Mouse (Mus musculus) heart, embryonic 15.5 days (tissue): ENCODE data around the gene Rtca. TPM values are rescaled to one million over a fixed set of nuclear protein-coding genes. Genes with fewer than 3 reads are reported as not detected.
A peak's percentile ranks its signal among the peaks of the same experiment; 100 is the strongest.

ENCODE experiments used
- ATAC-seq: fragments of 200-750 bp; cut with Nextera tagmentation; replicated peaks from 2 replicates; pipeline ENCODE4 v1.8.0; 2017; ENCODE audit warnings: low read depth, moderate TSS enrichment; ENCODE audit not compliant: insufficient number of reproducible peaks, insufficient read depth, low FRiP score
- H3K27ac ChIP-seq: fragments of 300-500 bp; sonication (generic); 2 replicates; pipeline ENCODE4 v1.5.1; 2015; ENCODE audit warnings: mild to moderate bottlenecking, inconsistent platforms
- H3K27me3 ChIP-seq: fragments of 300-500 bp; sonication (generic); 2 replicates; pipeline ENCODE4 v1.6.1; 2015; ENCODE audit warnings: inconsistent platforms
- H3K36me3 ChIP-seq: fragments of 300-500 bp; sonication (generic); 2 replicates; pipeline ENCODE4 v1.6.1; 2015; ENCODE audit warnings: mild to moderate bottlenecking, inconsistent platforms
- H3K4me1 ChIP-seq: fragments of 300-500 bp; sonication (generic); replicated peaks from 2 replicates; pipeline ENCODE4 v1.6.1; 2015; ENCODE audit warnings: inconsistent platforms
- H3K4me2 ChIP-seq: fragments of 300-500 bp; sonication (generic); 2 replicates; pipeline ENCODE4 v1.6.1; 2015; ENCODE audit warnings: inconsistent platforms, mild to moderate bottlenecking, moderate library complexity
- H3K4me3 ChIP-seq: fragments of 300-500 bp; sonication (generic); 2 replicates; pipeline ENCODE4 v1.5.1; 2015; ENCODE audit warnings: mild to moderate bottlenecking, inconsistent platforms
- H3K9ac ChIP-seq: fragments of 300-500 bp; sonication (generic); 2 replicates; pipeline ENCODE4 v1.6.1; 2015; ENCODE audit warnings: mild to moderate bottlenecking, inconsistent platforms
- H3K9me3 ChIP-seq: fragments of 300-500 bp; sonication (generic); replicated peaks from 2 replicates; pipeline ENCODE4 v1.6.1; 2016; ENCODE audit warnings: inconsistent platforms
- WGBS: fragments of 180-500 bp; shearing (Covaris S2); methylation state at CpG from one replicate; pipeline ENCODE4 v1.1.7; 2015; ENCODE audit warnings: mixed read lengths; 5-methylcytosine and 5-hydroxymethylcytosine counted together
- polyA plus RNA-seq: library from polyadenylated mRNA; unstranded; fragments of >200 nt; fragmentation: Nextera tagmentation; extraction: Ambion mirVana; gene quantifications from 2 replicates; pipeline ENCODE4 v1.2.1, GENCODE M21; 2015

Rtca gene
- polyA plus RNA-seq, 1 experiment from 2014 or later: 44.1 TPM

DNA sequence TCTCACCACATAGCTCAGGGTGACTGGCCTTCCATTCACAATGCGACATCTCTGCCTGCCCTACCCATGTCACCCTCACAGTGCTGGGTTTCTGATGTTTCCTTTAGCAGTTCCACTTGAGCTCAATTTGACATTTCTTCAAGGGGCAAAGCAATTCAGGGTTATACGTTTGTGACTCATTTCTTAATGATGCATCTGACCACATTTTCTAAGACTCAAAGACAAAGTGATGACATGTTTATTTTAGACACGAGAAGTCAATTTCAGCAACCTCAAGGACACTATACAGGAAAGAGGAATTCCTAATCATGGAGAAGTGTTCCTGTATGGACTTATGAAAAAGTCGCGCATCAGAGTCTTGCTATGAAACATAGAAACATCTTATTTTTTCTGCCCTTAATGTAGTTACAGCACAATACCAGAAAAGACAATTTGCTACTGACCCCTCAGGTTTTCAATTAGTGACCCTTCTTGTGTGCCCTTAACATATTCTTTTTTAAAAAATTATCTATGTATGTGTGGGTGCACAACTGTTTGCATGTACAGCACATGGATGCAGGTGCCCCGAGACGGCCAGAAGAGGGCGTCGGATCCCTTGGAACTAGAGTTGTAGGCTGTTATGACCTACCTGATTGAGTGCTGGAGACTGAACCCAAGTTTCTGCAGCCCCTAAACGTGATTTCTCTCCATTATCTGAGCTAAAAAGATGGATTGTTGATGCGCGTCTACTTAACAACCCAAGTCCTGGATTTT lies 4.3 kb upstream of the Rtca start:
- Histone ChIP-seq H3K9ac (no peak overlapping the region), H3K36me3 (no peaks in the 10 kb centered on the region), H3K4me3 (peak overlapping the region; percentile 81), H3K27ac (peak overlapping the region; percentile 76), H3K4me2 (peak overlapping the region; percentile 67), H3K4me1 (peaks cover 16% of the 10 kb centered on the region), H3K9me3 (no peaks in the 10 kb centered on the region), H3K27me3 (no peaks in the 10 kb centered on the region)
- 35% methylated on average over 12 of the region's 12 CpGs for WGBS
- no peak for ATAC-seq

GRCm38 (mm10) chr3:116495671-116496070 lies 12.3 kb downstream of the Rtca start:
- no peaks in the 10 kb centered on the region for H3K27me3 ChIP-seq
- H3K9me3 ChIP-seq: no peaks in the 10 kb centered on the region
- no peak for ATAC-seq
- H3K4me3 ChIP-seq: no peak overlapping the region
- H3K9ac ChIP-seq: no peak overlapping the region
- H3K36me3 ChIP-seq: peaks cover 67% of the 10 kb centered on the region
- no peaks in the 10 kb centered on the region for H3K4me1 ChIP-seq
- 87% methylated on average over 1 of the region's 1 CpGs for WGBS
- H3K4me2 ChIP-seq: no peak overlapping the region
- H3K27ac ChIP-seq: no peak overlapping the region

DNA sequence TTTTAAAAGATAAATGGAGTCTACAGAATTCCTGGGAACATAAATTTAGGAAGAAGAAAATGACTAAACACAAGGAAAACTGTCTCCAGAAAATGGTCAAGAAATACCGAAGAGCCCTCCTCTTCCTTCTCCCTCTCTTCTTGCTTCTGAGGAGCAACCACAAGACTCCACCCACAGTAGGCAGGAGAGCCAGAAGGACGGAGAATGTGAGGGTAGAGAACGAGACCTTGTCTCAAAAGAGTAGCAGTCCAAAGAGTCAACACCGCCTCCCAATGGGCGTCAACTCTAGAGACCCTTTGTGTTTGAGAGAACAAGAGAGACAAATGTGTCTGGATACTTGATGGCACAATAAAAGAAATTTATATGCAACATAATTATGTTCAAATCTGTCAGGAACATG lies 14.3 kb downstream of the Rtca start:
- H3K4me1 ChIP-seq: no peaks in the 10 kb centered on the region
- no peak overlapping the region for H3K27ac ChIP-seq
- H3K4me3 ChIP-seq: no peak overlapping the region
- WGBS: 61% methylated on average over 5 of the region's 5 CpGs
- no peak overlapping the region for H3K4me2 ChIP-seq
- no peaks in the 10 kb centered on the region for H3K9me3 ChIP-seq
- H3K36me3 ChIP-seq: peaks cover 60% of the 10 kb centered on the region
- ATAC-seq: no peak
- no peaks in the 10 kb centered on the region for H3K27me3 ChIP-seq
- H3K9ac ChIP-seq: no peak overlapping the region

GRCm38 (mm10) chr3:116491923-116492454 lies 16.0 kb downstream of the Rtca start:
- Histone ChIP-seq H3K4me3 (no peak overlapping the region), H3K9ac (no peak overlapping the region), H3K4me2 (no peak overlapping the region), H3K27ac (no peak overlapping the region), H3K4me1 (no peaks in the 10 kb centered on the region), H3K36me3 (peaks cover 58% of the 10 kb centered on the region), H3K27me3 (no peaks in the 10 kb centered on the region), H3K9me3 (no peaks in the 10 kb centered on the region)
- 92% methylated on average over 1 of the region's 1 CpGs for WGBS
- ATAC-seq: no peak

DNA sequence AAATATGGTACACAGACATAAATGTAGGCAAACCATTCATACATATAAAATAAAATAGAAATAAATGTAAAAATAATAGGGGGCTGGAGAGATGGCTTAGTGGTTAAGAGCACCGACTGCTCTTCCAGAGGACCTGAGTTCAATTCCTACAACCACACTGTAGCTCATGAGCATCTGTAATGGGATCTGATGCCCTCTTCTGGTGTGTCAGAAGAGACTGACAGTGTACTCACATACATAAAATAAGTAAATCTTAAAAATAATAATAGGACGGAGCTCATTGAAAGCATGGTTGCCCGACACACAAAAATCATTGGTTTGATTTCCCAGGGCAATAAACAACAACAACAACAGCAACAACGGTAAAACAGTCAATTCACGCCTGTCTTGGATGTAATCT lies 17.1 kb downstream of the Rtca start:
- Histone ChIP-seq H3K27ac (no peak overlapping the region), H3K9ac (no peak overlapping the region), H3K4me1 (no peaks in the 10 kb centered on the region), H3K27me3 (no peaks in the 10 kb centered on the region), H3K9me3 (no peaks in the 10 kb centered on the region), H3K4me2 (no peak overlapping the region), H3K4me3 (no peak overlapping the region), H3K36me3 (peaks cover 57% of the 10 kb centered on the region)
- 88% methylated on average over 5 of the region's 5 CpGs for WGBS
- ATAC-seq: no peak

GRCm38 (mm10) chr3:116483271-116483670 lies 24.7 kb downstream of the Rtca start:
- H3K4me1 ChIP-seq: no peaks in the 10 kb centered on the region
- H3K36me3 ChIP-seq: peaks cover 10% of the 10 kb centered on the region
- 75% methylated on average over 4 of the region's 4 CpGs for WGBS
- ATAC-seq: no peak
- H3K4me2 ChIP-seq: no peak overlapping the region
- H3K9me3 ChIP-seq: no peaks in the 10 kb centered on the region
- no peak overlapping the region for H3K9ac ChIP-seq
- H3K4me3 ChIP-seq: no peak overlapping the region
- no peaks in the 10 kb centered on the region for H3K27me3 ChIP-seq
- no peak overlapping the region for H3K27ac ChIP-seq

DNA sequence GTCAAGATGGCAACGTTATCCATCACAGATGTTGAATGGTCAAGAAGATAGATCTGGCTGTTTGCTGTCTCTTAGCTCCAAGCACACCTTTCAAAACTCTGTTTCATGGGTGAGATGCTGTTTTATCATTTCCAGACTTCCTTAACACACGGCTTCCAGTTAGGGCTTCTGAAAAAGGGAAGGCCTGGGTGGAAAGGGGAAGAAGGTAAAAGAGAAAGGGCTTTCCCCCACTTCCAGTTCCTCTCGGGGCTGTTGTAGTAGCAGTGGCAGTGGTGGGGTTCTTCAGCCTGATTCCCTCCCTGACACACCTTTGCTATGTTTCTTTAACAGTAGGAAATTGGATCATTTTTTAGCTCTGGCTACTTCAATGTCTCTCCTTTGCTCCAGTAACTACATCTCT lies 25.3 kb downstream of the Rtca start:
- no peak overlapping the region for H3K9ac ChIP-seq
- H3K27ac ChIP-seq: no peak overlapping the region
- no peak overlapping the region for H3K4me2 ChIP-seq
- no peak overlapping the region for H3K4me3 ChIP-seq
- H3K27me3 ChIP-seq: no peaks in the 10 kb centered on the region
- no peak for ATAC-seq
- 69% methylated on average over 3 of the region's 3 CpGs for WGBS
- H3K36me3 ChIP-seq: peaks cover 5% of the 10 kb centered on the region
- no peaks in the 10 kb centered on the region for H3K9me3 ChIP-seq
- H3K4me1 ChIP-seq: no peaks in the 10 kb centered on the region

- 39% methylated on average over 5 of the region's 5 CpGs for WGBS
- Histone ChIP-seq H3K4me3 (no peak overlapping the region), H3K4me1 (no peaks in the 10 kb centered on the region), H3K27me3 (no peaks in the 10 kb centered on the region), H3K9ac (no peak overlapping the region), H3K9me3 (no peaks in the 10 kb centered on the region), H3K4me2 (no peak overlapping the region), H3K27ac (no peak overlapping the region), H3K36me3 (no peaks in the 10 kb centered on the region)
- ATAC-seq: no peak
These were observed 27.1 kb downstream of the Rtca start for GRCm38 (mm10) chr3:116480937-116481336.

- no peak for ATAC-seq
- 79% methylated on average over 2 of the region's 2 CpGs for WGBS
These were observed 27.9 kb downstream of the Rtca start for GRCm38 (mm10) chr3:116480119-116480518.

GRCm38 (mm10) chr3:116477351-116477750 lies 30.7 kb downstream of the Rtca start:
- Histone ChIP-seq H3K9me3 (no peaks in the 10 kb centered on the region), H3K4me1 (no peaks in the 10 kb centered on the region), H3K9ac (no peak overlapping the region), H3K36me3 (no peaks in the 10 kb centered on the region), H3K4me2 (no peak overlapping the region), H3K27ac (no peak overlapping the region), H3K4me3 (no peak overlapping the region), H3K27me3 (no peaks in the 10 kb centered on the region)
- no peak for ATAC-seq
- 71% methylated on average over 7 of the region's 7 CpGs for WGBS

More at GRCm38 (mm10) chr3:116480119-116480518, 27.9 kb downstream of the Rtca start:
- Histone ChIP-seq H3K4me2 (no peak overlapping the region), H3K4me1 (no peaks in the 10 kb centered on the region), H3K9ac (no peak overlapping the region), H3K36me3 (no peaks in the 10 kb centered on the region), H3K9me3 (no peaks in the 10 kb centered on the region), H3K4me3 (no peak overlapping the region), H3K27ac (no peak overlapping the region), H3K27me3 (no peaks in the 10 kb centered on the region)

GRCm38 (mm10) chr3:116476686-116477298 lies 31.2 kb downstream of the Rtca start:
- H3K4me2 ChIP-seq: no peak overlapping the region
- no peak overlapping the region for H3K9ac ChIP-seq
- no peak overlapping the region for H3K4me3 ChIP-seq
- no peaks in the 10 kb centered on the region for H3K27me3 ChIP-seq
- no peaks in the 10 kb centered on the region for H3K4me1 ChIP-seq
- no peaks in the 10 kb centered on the region for H3K36me3 ChIP-seq
- 45% methylated on average over 5 of the region's 5 CpGs for WGBS
- H3K27ac ChIP-seq: no peak overlapping the region
- no peak for ATAC-seq
- H3K9me3 ChIP-seq: no peaks in the 10 kb centered on the region

- Histone ChIP-seq H3K9ac (no peak overlapping the region), H3K9me3 (no peaks in the 10 kb centered on the region), H3K4me1 (no peaks in the 10 kb centered on the region), H3K27me3 (no peaks in the 10 kb centered on the region), H3K27ac (no peak overlapping the region), H3K36me3 (no peaks in the 10 kb centered on the region), H3K4me2 (no peak overlapping the region), H3K4me3 (no peak overlapping the region)
- ATAC-seq: no peak
- 60% methylated on average over 11 of the region's 11 CpGs for WGBS
These were observed 33.4 kb downstream of the Rtca start for GRCm38 (mm10) chr3:116474602-116475001.
